Mouse (Mus musculus) adrenal gland, postnatal 14 days (tissue): ENCODE measurements at regions not wholly inside any gene's neighbourhood (a gene's known extent, or its start where the extent isn't known, plus 50 kb on each side); places are given as distances from the start of the nearest gene placed in this dataset.
"Not testable (repeated sequence)": the region's sequence is repeated elsewhere in the genome, so short reads cannot be mapped to it uniquely, and the experiment has no call there.

Experiments
- DNase-seq: peaks from one replicate; pipeline ENCODE4 v3.0.0; 2021; ENCODE audit warnings: mixed read lengths

DNA sequence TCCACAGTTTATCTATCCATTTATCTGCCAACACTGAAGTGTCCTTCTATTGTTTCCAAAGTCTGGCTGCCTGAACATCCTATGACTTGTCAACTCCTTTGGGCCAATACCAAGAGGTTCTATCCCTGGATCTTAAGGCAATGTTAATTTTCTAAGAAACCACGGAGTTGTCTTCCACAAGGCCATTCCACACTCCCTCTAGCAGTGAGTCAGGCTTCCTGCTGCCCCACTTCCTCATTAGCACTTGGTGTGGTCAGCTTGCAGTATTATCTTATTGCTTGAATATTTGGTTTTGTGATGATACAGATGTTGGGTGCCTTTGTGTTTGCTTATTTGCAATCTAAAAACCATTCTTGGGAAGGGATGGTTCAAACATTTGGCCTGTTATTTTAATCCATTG lies 87.5 kb upstream of the Ppp2r2d start:
- no peak for DNase-seq

DNA sequence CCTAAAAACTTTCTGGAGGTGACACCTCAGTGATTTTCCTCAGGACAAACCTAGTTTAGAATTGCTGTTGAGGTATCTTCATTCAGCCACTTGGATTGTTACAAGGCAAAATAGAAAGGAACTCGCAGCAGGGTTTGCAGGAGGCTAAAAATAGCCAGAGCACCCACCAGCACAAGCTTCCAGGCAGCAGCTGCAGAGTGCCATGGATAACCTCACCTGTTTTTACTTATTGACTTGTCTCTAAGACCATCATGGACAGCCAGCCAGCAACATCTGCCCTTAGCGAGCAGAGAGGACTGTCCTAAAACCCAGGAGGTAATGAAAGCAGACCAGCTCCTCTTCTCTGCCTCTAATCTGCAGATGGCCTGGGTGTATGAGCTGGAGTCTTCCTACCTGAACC lies 97.4 kb upstream of the Ppp2r2d start:
- no peak for DNase-seq

DNA sequence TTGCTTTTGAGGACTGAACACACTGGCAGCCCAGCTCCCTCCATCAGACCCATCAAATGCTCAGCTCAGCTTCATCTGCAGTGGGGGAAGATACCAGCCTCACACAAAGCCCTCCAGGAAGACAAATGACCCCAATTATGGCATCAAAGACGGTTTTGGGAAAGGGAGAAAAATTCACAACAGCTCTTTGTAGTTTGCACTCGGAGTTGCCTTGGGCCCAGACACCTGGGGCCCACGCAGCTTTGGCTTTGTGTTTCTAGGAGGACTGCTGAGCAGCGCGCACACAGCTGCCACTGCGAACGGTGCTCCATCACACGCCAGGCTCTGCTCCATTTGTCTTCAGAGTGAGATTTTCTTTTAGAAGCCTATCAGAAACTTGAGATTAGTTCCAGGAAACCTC lies 99.3 kb upstream of the Ppp2r2d start:
- DNase-seq = no peak

DNA sequence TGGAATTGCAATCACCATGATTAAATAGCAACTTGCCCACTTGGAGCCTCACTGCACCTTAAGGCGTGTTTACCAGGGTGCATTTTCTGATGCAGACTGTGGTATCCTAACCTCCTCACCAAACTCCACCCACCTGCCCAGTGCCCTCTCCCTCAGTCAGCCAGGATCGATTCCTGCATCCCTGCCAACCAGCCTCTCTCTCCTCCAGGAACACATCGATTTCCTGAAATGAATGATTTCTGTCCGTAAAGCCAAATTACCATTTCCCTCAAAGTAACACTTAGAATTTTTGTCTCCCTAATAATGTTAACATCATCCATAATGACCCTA lies 103.4 kb upstream of the Ppp2r2d start:
- DNase-seq = no peak

DNA sequence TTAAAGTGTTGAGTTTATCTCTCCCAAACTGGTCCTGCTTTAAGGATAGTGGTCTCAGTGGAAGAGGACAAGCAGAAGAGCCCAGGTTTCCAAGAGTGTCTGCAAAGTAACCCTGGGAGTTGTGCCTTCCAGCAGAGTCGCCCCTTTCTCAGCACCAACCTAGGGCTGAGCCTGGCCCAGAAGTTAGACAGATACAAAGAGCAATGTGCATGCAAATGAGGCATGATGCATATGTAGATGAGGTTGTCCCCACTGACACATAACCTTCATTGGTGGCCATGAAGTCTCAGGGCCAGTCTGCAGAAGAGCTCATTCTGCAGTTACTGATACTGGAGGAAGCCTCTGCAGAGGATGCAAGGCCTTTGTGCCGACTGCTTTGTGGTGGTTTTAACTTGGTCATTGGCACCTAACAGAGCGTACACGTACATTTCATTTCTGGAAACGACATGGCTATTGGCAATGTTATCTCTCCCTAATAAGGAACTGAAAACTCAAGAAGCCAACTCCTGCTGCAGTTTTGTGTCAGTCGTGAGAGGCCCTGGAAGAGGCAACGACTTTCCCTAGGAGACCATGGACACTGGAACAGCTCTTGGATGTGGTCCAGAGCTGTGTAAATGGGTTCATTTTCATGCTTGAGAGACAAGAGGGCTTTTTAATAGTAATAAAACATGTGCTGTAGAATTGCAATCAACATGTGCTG lies 103.9 kb upstream of the Ppp2r2d start:
- DNase-seq = peak; percentile 25

DNA sequence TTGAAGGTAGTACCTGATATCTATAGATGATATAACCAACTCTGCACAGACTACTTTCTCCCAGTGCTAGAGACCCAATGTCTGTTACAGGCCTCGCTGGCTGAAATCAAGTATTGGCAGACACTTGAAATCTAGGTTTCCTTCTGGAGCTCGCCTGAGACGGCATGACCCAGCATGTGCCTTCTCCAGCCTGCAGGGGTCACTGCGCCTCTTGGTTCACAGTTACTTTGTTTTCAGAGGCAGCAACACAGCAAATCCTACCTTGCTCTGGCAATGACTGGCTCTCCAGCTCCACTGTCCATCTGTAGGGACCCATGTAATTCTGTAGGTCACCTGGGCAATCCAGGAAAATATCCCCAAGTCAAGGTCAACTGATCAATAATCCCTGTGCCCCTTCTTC lies 111.6 kb upstream of the Ppp2r2d start:
- DNase-seq = peak; percentile 66

DNA sequence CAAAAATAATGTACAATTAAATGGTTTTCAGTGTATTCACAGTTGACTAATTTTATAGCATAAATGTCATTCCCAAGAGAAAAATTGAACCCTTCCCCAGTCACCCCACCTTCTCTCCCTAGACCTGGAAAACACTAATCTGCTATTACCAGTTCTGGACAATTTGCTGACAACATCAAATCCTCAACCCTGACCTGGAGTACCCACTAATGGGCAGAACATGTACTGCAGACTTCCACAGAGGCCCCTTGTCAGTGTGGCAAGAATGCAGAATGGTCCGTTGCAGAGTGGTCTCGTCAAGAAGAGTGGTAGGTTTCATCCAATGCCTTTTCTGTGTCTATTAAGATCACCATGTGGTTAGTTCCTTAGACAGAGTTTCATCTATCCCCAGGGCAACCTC lies 121.0 kb upstream of the Ppp2r2d start:
- DNase-seq = no peak

DNA sequence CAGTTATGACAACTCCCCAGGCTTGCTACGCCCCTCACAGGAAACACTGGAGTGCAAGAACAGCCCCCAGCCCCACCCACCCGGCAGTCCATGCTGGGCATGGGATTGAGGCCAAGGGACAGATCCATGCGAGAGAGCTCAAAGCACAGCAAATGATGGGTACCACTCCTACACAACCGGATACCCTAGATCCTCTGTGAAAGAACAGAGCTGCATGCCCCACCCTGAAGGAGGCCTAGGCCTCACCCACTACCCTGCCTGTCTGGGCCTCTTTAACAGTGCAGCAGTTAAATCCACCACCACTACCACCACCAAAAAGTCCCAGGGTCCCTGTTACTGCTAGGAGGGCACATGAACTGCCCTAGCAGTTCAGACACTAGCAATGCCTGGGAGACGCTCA lies 126.3 kb upstream of the Ppp2r2d start:
- no peak for DNase-seq

DNA sequence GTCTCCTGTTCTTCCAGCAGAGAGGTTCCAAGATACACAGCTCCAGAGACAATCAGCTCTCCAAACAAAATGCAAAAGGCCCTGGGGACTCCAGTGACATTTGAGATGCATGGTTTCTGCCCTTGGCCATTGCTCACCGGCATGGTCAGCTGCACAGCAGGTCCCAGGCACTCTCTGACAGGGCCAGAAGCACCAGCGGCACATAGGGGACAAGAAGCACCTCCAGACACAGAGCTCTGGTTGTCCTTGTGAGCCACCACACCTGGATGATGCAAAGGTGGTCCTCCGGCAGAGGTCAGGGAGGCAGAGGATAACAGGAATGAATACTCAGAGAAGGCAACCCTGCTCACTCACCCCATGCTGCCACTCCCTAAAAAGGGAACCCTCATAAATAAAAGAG lies 126.8 kb upstream of the Ppp2r2d start:
- DNase-seq = no peak

DNA sequence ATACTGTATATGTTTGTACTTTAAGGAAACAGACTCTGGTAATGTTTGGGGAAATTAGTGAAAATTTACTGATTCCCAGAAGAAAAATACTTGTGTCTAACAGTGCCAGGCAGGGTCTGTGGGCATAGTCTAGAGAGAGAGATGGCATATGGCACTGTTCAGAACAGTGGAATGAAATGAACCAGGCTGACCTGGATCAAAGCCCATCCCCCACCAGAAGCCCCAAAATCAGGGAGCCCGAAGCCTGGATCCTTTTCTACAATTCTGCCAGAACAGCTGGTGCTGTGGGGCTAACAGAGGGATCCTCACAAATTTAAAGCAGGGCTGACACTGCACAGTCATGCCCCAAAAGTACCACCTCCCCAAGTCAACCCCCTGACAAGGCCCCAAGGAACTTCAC lies 131.1 kb upstream of the Ppp2r2d start:
- no peak for DNase-seq

DNA sequence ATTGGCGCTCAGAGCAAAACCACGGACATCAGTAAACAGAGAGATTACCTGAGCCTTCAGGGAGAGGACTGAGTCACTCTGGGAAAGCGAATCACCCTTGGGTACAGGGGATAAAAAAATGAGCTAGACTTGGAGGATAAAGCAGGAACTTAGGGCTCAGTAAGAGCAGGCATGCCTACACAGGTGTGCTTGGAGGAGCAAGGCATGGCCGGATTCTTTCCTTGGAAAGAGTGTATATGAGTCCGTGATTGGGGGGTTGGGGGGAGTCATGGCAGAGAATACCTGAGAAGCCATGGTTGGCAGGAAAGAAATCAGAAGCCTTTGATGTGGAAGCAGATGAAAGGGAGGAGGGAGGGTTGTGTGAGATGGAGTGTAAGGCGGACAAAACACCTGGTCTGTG lies 137.5 kb upstream of the Ppp2r2d start:
- no peak for DNase-seq

DNA sequence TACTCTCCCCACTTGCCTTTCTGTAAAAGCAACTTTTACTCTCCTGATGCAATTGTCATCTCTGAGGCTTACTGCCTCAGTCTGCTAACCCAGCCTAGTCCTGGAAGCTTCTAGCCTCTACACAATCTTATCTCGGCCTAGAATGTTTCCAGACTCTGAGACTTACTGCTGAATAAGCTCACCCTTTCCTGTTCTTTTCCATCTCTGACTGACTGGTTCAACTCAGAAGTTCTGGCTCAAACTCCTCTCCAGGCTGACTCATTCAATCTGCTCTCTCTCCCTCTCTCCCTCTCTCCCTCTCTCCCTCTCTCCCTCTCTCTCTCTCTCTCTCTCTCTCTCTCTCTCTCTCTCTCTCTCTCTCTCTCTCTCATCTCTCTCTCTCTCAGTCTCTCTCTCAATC lies 146.3 kb upstream of the Ppp2r2d start:
- DNase-seq = not testable (repeated sequence)

DNA sequence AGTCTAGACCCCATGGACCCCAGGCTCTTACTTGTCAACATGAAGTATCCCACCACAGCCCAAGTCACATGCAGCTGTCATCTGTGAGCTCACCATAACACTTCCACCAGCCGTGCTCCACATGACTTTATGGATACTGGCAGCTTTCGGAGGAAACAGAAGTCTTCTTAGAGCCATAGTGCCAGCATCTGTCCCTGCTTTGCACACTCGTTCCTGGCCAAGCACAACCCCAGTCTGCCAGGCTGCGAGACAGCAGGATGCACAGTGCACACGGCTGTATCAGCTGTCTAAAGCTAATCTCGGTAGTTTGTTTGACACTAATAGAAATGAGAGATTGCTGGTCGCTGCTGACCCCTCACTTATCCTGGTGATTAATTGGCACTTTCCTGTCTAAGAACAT lies 163.7 kb upstream of the Ppp2r2d start:
- DNase-seq = no peak

DNA sequence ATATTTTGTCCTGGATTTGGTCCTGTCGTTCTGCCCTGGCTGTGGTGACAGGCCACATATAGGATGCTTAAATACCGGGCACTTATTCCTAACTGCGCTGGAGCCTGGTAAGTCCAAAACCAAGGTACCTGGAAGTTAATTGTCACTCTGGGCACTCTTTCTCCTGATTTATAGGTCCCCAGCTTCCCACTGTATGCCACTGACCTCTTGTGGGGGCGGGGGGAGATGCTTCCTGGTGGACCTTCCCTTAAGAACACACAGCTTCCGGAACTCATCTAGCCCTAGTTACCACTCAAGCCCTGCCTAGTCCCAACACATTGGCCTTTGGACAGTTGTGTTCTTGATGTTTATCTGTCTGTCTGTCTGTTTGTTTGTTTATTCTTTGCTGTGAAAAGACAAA lies 165.3 kb upstream of the Ppp2r2d start:
- no peak for DNase-seq

DNA sequence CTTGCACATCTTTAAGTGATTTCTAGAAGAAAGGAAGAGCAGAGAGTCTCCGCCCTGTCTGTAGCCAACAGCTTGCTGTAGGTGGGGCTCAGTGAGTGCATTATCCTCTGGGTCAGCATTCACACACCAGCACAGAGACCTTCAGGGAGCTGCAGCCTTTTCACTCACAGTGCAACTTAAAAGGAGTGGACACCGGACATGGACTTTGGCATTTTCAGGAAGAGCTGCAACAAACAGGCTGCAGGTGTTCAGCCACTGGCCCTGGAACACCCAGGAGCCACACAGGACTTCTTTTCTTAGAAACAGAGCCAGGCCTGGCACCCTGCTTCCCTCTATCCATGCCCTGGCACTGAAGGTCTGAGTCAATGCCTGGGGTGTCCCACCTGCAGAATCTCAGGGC lies 166.3 kb upstream of the Ppp2r2d start:
- DNase-seq = no peak

DNA sequence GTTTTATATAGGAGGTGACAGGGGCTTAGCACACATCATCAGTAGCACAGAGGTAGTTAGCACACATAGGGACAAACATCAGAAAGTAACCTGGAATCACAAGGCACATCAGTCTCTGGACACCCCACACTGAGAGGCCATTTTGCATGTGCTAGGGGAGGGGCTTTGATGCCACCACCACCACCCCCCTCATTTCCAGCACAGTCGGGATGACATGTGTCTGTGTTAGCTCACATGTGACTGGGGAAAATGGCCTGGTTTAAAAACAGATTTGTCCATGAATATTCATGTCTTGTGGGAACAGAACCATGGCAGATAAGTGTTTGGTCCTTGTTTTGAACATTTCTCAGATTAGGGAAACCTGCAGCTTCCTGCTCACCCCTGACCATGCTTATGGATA lies 172.9 kb upstream of the Ppp2r2d start:
- DNase-seq = no peak

DNA sequence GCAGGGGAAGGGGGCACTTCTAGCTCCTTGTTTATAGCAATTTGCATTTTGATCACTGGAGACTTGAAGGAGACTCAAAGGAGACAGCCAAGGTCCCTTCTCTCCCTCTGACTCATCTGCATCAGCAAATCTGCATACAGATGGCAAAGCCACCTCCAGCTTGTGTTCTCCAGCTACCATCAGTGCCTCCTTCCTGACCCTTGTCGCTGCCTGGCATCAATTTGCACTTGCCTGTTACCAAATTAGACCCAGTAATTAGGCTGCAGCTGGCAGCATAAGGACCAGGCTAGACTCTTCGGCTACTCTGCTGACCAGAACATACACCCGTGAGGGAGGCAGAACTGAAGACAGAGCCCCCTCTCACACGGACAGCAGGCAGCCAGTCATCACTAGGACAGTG lies 177.5 kb upstream of the Ppp2r2d start:
- DNase-seq = peak; percentile 11

DNA sequence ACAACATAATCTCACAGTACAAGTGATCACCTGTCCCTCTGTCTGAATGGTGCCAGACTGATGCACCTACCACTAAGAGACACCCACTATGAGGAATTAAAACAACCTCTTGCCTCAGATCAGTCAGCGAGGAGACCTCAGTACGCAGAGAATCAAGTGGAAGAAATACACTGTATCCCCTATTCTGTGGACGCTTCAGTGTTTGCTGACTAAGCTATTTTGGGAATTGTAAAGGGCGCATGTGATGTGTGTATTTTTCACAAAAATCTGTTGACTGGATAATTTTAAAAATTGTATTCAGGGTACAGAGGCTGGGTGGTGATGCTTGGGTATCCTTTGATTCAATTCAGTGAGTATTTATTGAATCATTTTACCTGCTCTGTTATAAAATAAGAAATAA lies 185.8 kb upstream of the Ppp2r2d start:
- DNase-seq = no peak

DNA sequence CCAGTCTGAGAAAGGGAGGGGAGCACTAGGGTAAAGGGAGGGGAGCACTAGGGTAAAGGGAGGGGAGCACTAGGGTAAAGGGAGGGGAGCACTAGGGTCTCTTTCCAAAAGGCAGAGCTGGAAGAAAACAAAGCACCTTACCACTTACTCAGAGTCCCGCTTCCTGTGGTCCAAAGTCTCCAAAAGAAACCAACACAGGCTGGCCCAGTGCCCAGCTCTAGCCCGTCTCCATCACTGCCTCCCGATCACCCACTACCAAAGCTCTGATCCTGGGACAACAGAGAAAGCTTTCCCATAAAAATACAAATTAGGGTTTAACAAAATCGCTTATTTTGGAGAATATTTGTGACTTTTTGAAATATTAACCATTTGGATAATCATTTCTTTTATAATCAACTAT lies 188.4 kb upstream of the Ppp2r2d start:
- DNase-seq = no peak

DNA sequence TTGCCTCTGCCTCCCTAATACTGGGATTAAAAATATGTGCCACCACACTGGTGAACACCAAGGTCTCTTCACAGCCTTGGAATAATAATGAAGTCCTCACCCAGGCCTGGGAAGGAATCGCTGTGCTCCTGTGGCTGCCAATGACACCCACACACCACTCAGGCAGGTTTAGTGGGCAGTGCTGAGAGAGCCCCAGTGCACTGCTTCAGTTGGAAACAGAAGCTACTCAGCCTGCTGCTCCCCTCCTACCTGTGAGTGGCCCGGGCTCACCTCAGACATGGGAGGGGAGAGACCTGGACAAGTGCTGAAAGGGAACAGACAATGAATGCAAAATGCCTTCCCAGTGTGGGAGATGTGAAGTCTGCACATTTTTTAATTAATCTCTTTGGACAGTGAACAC lies 188.8 kb upstream of the Ppp2r2d start:
- no peak for DNase-seq

DNA sequence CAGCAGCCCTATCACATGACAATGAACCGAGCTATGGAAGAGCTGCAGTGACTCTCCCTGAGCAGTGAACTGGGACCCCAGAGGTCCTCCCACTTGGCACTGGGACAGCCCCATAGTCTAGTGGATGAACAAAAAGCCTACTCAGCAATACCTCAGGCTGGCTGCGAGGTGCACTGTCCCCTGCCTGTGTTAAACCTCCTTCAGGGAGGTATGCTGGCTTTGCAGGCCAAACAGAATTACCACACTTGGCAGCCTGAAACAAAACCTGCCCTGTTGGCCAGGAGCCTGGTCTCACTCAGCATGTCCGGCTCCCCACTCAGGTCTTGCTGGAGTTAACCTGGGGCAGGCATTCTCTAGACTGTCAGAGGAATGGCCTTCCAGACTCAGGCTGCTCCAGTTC lies 189.9 kb upstream of the Ppp2r2d start:
- DNase-seq = no peak

DNA sequence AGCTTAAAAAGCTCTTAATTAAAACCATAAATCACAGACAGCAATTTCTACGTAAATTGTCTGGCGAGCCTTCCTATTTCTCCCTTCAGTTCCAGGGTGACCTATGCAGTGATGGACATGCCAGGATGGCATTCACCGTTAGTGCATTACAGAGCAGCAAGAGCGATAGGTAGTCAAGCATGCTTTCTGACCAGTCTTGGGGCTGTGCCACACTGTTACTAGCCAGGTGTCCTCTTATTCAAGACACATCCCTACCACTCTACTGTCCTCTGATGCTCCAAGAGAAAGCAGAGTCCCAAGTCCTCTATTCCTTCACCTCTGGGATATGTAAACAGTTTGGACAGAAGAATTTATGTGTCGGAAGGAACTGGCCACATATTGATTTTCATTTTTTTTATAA lies 194.9 kb upstream of the Ppp2r2d start:
- DNase-seq = no peak

DNA sequence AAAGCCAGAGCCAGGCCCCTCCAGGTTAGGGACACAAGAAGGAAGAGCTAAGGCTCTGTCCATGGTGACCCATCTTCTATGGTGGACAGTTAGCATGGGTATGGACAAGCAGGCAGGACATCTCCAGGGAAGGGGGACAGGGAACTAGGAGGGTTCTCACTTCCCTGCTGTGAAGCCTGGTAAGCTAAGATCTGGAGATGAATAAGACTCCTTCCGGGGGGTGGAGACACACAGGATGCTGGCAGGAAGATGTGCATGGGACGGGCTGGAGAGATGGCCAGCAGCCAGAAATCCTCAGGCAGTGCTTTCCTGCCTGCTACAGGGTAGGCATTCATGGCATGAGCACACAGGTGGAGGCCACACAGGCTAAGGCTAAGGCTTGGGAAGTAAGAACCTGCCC lies 198.2 kb upstream of the Ppp2r2d start:
- DNase-seq = no peak

DNA sequence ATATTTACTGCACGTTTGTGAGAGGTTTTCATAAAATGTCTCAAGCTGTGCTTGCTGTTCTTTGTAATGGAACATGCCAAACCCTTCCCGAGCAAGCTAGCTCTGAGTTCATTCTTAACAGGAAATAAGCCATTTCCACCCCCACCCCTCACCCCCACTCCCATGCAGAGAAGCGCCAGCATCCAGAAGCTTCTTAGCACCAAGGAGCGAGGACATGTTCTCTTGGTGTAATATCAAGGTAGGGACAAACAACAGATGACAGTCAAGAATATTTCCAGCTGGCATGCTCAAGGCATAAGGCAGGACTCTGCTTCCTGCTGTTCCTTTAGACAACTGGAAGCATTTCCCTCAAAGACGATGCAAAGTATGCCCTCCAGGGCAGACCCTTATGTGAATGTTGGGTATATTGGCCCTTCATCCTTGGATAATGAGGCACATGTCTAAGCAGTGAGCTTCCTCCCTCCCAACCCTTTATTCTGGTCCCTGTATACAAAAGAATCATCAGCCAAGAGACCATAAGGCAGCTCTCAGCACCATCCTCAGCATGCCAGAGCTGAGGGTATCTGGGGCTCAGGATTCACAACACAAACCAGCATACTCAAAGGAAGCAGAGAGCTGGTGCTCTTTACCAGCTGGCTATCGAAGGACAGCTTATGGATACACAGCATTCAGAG lies 205.2 kb upstream of the Ppp2r2d start:
- DNase-seq = no peak

DNA sequence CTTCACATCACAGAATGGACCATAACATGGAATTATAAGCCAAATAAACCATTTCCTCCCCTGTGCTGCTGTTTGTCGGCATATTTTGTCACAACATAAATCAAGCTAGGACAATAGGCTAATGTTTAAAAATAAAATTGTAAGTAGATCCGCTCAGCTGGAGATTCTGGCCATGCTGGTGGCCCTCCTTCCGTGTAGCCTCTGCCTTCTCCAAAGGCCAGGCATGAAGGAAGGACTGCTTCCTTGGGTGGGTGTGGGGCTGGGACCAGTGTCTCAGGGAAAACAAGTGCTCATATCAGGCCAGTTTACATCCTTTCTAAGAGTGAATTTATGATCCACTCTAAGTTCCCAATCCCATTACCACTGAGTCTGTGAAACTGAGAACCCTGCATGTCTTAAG lies 206.3 kb upstream of the Ppp2r2d start:
- no peak for DNase-seq
